Mouse (Mus musculus): ENCODE measurements around the gene Atpaf1. TPM values are rescaled to one million over a fixed set of nuclear protein-coding genes. Genes with fewer than 3 reads are reported as not detected.
A peak's percentile ranks its signal among the peaks of the same experiment; 100 is the strongest.

Gene Atpaf1
- polyA plus RNA-seq, 1 experiment from 2014 or later, result 59.7 TPM

GRCm38 (mm10) chr4:115827066-115827465 is 42.5 kb downstream of the Atpaf1 start:
- Histone ChIP-seq H3K4me2 (replicated peaks; ENCODE audit: low read depth, low read length) (peak overlapping the region; percentile 80), H3K4me1 (ENCODE audit: insufficient read depth, low read length) (peaks cover 13% of the 10 kb centered on the region), H3K36me3 (ENCODE audit: insufficient read depth, low read length) (peaks cover 8% of the 10 kb centered on the region), H3K4me3 (ENCODE audit: low read length) (peak overlapping the region; percentile 88; the same call in 1 of the 2 replicates), H3K27me3 (ENCODE audit: insufficient read depth, low read length) (no peaks in the 10 kb centered on the region), H3K9me3 (ENCODE audit: low read length) (no peaks in the 10 kb centered on the region), H3K27ac (ENCODE audit: low read length) (no peak overlapping the region), H3K9ac (replicated peaks; ENCODE audit: low read length) (no peak overlapping the region)
- ATAC-seq (ENCODE audit: low FRiP score, low TSS enrichment), result no peak
- WGBS, result 74% methylated on average over 3 of the region's 3 CpGs

GRCm38 (mm10) chr4:115827535-115827887 is 42.9 kb downstream of the Atpaf1 start:
- peaks cover 13% of the 10 kb centered on the region for H3K4me1 ChIP-seq (ENCODE audit: insufficient read depth, low read length)
- peaks cover 13% of the 10 kb centered on the region for H3K36me3 ChIP-seq (ENCODE audit: insufficient read depth, low read length)
- peak overlapping the region; percentile 82 for H3K9ac ChIP-seq (replicated peaks; ENCODE audit: low read length)
- H3K9me3 ChIP-seq (ENCODE audit: low read length), result no peaks in the 10 kb centered on the region
- WGBS, result 4% methylated on average over 4 of the region's 4 CpGs
- H3K4me2 ChIP-seq (replicated peaks; ENCODE audit: low read depth, low read length), result peak overlapping the region; percentile 80
- peak overlapping the region; percentile 88 for H3K4me3 ChIP-seq (ENCODE audit: low read length)
- no peaks in the 10 kb centered on the region for H3K27me3 ChIP-seq (ENCODE audit: insufficient read depth, low read length)
- peak overlapping the region; percentile 95 for H3K27ac ChIP-seq (ENCODE audit: low read length)
- peak; percentile 17; the same call in 1 of the 2 replicates for ATAC-seq (ENCODE audit: low FRiP score, low TSS enrichment)

- WGBS, result under 1% methylated on average over 57 of the region's 57 CpGs
- peak; percentile 96 for ATAC-seq (ENCODE audit: low FRiP score, low TSS enrichment)
- Histone ChIP-seq H3K9me3 (ENCODE audit: low read length) (no peaks in the 10 kb centered on the region), H3K9ac (replicated peaks; ENCODE audit: low read length) (peak within 1 kb of the TSS; percentile 82), H3K36me3 (ENCODE audit: insufficient read depth, low read length) (peaks cover 13% of the 10 kb centered on the region), H3K4me2 (replicated peaks; ENCODE audit: low read depth, low read length) (peak within 1 kb of the TSS; percentile 80), H3K4me3 (ENCODE audit: low read length) (peak within 1 kb of the TSS; percentile 88), H3K4me1 (ENCODE audit: insufficient read depth, low read length) (peaks cover 13% of the 10 kb centered on the region), H3K27me3 (ENCODE audit: insufficient read depth, low read length) (no peaks in the 10 kb centered on the region), H3K27ac (ENCODE audit: low read length) (peak within 1 kb of the TSS; percentile 95)
Measured at GRCm38 (mm10) chr4:115827888-115828571, 43.4 kb downstream of the Atpaf1 start, which contains the start of gene Mob3c. TSS of gene Mob3c (plus strand) at chr4:115828092.

GRCm38 (mm10) chr4:115828572-115828902 is 43.9 kb downstream of the Atpaf1 start:
- peak overlapping the region; percentile 80 for H3K4me2 ChIP-seq (replicated peaks; ENCODE audit: low read depth, low read length)
- H3K36me3 ChIP-seq (ENCODE audit: insufficient read depth, low read length), result peaks cover 14% of the 10 kb centered on the region
- 7% methylated on average over 8 of the region's 8 CpGs for WGBS
- H3K4me3 ChIP-seq (ENCODE audit: low read length), result peak overlapping the region; percentile 88
- ATAC-seq (ENCODE audit: low FRiP score, low TSS enrichment), result no peak; the same call in 1 of the 2 replicates
- H3K9ac ChIP-seq (replicated peaks; ENCODE audit: low read length), result peak overlapping the region; percentile 82
- no peak overlapping the region for H3K27ac ChIP-seq (ENCODE audit: low read length)
- no peaks in the 10 kb centered on the region for H3K9me3 ChIP-seq (ENCODE audit: low read length)
- H3K27me3 ChIP-seq (ENCODE audit: insufficient read depth, low read length), result no peaks in the 10 kb centered on the region
- peaks cover 13% of the 10 kb centered on the region for H3K4me1 ChIP-seq (ENCODE audit: insufficient read depth, low read length)

GRCm38 (mm10) chr4:115830491-115830890 is 45.9 kb downstream of the Atpaf1 start:
- WGBS, result 76% methylated on average over 5 of the region's 5 CpGs
- Histone ChIP-seq H3K9me3 (ENCODE audit: low read length) (no peaks in the 10 kb centered on the region), H3K4me2 (replicated peaks; ENCODE audit: low read depth, low read length) (no peak overlapping the region), H3K36me3 (ENCODE audit: insufficient read depth, low read length) (peaks cover 16% of the 10 kb centered on the region), H3K27ac (ENCODE audit: low read length) (no peak overlapping the region), H3K27me3 (ENCODE audit: insufficient read depth, low read length) (no peaks in the 10 kb centered on the region), H3K4me1 (ENCODE audit: insufficient read depth, low read length) (peaks cover 13% of the 10 kb centered on the region), H3K9ac (replicated peaks; ENCODE audit: low read length) (0 out of 2 replicates have a peak overlapping the region, but pooled peaks have one; percentile 1), H3K4me3 (ENCODE audit: low read length) (no peak overlapping the region)
- no peak for ATAC-seq (ENCODE audit: low FRiP score, low TSS enrichment)

GRCm38 (mm10) chr4:115831221-115831620 is 46.6 kb downstream of the Atpaf1 start:
- H3K4me3 ChIP-seq (ENCODE audit: low read length), result no peak overlapping the region
- no peaks in the 10 kb centered on the region for H3K9me3 ChIP-seq (ENCODE audit: low read length)
- H3K36me3 ChIP-seq (ENCODE audit: insufficient read depth, low read length), result peaks cover 16% of the 10 kb centered on the region
- ATAC-seq (ENCODE audit: low FRiP score, low TSS enrichment), result no peak
- 94% methylated on average over 22 of the region's 22 CpGs for WGBS
- H3K4me1 ChIP-seq (ENCODE audit: insufficient read depth, low read length), result peaks cover 13% of the 10 kb centered on the region
- no peak overlapping the region for H3K4me2 ChIP-seq (replicated peaks; ENCODE audit: low read depth, low read length)
- no peaks in the 10 kb centered on the region for H3K27me3 ChIP-seq (ENCODE audit: insufficient read depth, low read length)
- no peak overlapping the region for H3K27ac ChIP-seq (ENCODE audit: low read length)
- no peak overlapping the region for H3K9ac ChIP-seq (replicated peaks; ENCODE audit: low read length)

GRCm38 (mm10) chr4:115832040-115832439 is 47.4 kb downstream of the Atpaf1 start:
- Histone ChIP-seq H3K36me3 (ENCODE audit: insufficient read depth, low read length) (peaks cover 16% of the 10 kb centered on the region), H3K27me3 (ENCODE audit: insufficient read depth, low read length) (no peaks in the 10 kb centered on the region), H3K27ac (ENCODE audit: low read length) (no peak overlapping the region), H3K4me1 (ENCODE audit: insufficient read depth, low read length) (peaks cover 11% of the 10 kb centered on the region), H3K9ac (replicated peaks; ENCODE audit: low read length) (no peak overlapping the region), H3K9me3 (ENCODE audit: low read length) (no peaks in the 10 kb centered on the region), H3K4me3 (ENCODE audit: low read length) (no peak overlapping the region), H3K4me2 (replicated peaks; ENCODE audit: low read depth, low read length) (no peak overlapping the region)
- no peak for ATAC-seq (ENCODE audit: low FRiP score, low TSS enrichment)
- 60% methylated on average over 2 of the region's 2 CpGs for WGBS

GRCm38 (mm10) chr4:115835576-115835975 is 51.0 kb downstream of the Atpaf1 start:
- 78% methylated on average over 2 of the region's 2 CpGs for WGBS
- no peak for ATAC-seq (ENCODE audit: low FRiP score, low TSS enrichment)
- Histone ChIP-seq H3K27me3 (ENCODE audit: insufficient read depth, low read length) (no peaks in the 10 kb centered on the region), H3K4me2 (replicated peaks; ENCODE audit: low read depth, low read length) (no peak overlapping the region), H3K36me3 (ENCODE audit: insufficient read depth, low read length) (peaks cover 16% of the 10 kb centered on the region), H3K4me1 (ENCODE audit: insufficient read depth, low read length) (peaks cover 7% of the 10 kb centered on the region), H3K9ac (replicated peaks; ENCODE audit: low read length) (no peak overlapping the region), H3K9me3 (ENCODE audit: low read length) (no peaks in the 10 kb centered on the region), H3K27ac (ENCODE audit: low read length) (no peak overlapping the region), H3K4me3 (ENCODE audit: low read length) (no peak overlapping the region)

- H3K9ac ChIP-seq (replicated peaks; ENCODE audit: low read length), result no peak overlapping the region
- no peak overlapping the region for H3K4me3 ChIP-seq (ENCODE audit: low read length)
- H3K4me2 ChIP-seq (replicated peaks; ENCODE audit: low read depth, low read length), result peak overlapping the region; percentile 63
- 71% methylated on average over 4 of the region's 4 CpGs for WGBS
- no peaks in the 10 kb centered on the region for H3K27me3 ChIP-seq (ENCODE audit: insufficient read depth, low read length)
- H3K4me1 ChIP-seq (ENCODE audit: insufficient read depth, low read length), result peaks cover 7% of the 10 kb centered on the region
- H3K27ac ChIP-seq (ENCODE audit: low read length), result no peak overlapping the region
- ATAC-seq (ENCODE audit: low FRiP score, low TSS enrichment), result no peak
- peaks cover 3% of the 10 kb centered on the region for H3K36me3 ChIP-seq (ENCODE audit: insufficient read depth, low read length)
- H3K9me3 ChIP-seq (ENCODE audit: low read length), result no peaks in the 10 kb centered on the region
Measured at GRCm38 (mm10) chr4:115838196-115838595, 53.6 kb downstream of the Atpaf1 start.
